Mouse (Mus musculus) cerebellum, postnatal 4 days (tissue): ENCODE data around the gene Pycr1.
A peak's percentile ranks its signal among the peaks of the same experiment; 100 is the strongest.

ENCODE experiments used
- DNase-seq, 2 experiments: peaks; one replicate each; pipeline ENCODE4 v3.0.0; 2022; ENCODE audit warnings: low spot score in 2 of 2, mixed read lengths in 1 of 2

Gene Pycr1

DNA sequence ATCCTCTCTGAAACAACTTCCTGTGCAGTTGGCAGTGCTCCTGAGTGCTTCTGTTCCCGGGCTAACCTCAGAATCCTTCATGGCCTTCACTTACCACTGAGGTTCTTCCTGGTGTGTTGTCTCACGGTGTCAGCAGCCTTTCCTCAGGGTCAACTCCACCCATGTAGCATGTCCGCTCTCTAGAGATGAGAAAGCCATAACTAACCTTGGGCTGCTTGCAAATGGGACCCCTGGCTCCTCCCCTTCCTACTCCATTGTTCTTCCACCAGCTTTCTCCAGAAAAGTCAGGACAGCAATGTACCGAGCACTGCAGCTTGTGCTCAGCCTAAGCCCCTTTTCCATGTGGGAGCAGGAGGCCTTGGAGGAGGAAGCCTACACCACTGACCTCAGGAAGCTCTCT lies 36.8 kb downstream of the Pycr1 start:
- no peak for DNase-seq

DNA sequence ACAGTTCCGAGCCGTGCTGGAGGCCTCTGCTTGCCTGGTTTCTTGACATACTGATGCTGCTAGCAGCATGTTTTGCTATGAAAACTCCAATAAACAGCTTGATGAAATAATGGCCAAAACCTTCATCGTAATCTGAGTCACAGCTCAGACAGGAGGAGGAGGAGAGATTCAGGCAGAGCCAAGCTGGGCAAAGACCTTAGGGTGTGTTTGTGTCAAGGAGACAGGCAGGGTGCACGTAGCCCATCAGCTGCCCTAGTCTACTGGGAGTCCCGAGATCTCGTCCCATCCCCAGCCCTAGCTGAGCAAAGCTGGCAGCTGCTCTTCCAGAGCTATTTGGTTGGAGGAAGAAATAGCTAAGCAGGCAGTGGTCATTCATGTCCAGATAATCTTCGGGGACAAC lies 37.9 kb downstream of the Pycr1 start:
- DNase-seq = no peak

DNA sequence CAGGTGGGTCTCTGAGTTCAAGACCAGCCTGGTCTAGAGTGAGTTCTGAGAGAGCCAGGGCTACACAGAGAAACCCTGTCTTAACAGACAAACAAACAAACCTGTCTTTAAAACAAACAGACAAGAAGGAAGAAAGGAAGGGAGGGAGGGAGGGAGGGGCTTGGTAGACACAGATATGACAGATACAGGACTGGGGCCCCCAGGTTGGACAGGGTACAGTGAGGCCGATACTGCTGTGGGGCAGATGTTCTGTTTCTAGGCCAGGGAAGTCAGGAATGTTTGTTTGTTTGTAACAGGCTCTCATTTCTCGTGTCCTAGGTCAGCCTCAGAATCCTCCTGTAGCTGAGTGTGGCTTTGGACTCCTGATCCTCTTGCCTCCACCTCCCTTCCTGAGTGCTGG lies 40.0 kb downstream of the Pycr1 start:
- DNase-seq = no peak

DNA sequence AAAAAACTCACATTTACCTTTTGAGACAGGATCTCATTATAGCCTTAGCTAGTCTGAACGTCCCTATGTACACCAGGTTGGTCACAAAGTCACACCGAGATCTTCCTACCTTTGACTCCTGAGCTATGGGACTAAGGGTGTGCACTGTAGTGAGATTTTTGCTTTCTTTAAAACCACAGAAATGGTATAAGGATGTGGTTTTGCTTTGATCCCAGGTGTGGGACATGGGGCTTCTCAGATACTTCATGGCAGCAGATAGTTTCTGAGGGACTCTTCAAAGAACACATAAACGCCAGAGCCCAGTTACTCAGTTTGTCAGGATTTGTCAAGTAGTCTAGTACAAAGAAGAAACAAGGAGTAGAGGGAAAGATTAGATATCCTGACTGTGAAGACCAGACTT lies 42.9 kb downstream of the Pycr1 start:
- no peak for DNase-seq

DNA sequence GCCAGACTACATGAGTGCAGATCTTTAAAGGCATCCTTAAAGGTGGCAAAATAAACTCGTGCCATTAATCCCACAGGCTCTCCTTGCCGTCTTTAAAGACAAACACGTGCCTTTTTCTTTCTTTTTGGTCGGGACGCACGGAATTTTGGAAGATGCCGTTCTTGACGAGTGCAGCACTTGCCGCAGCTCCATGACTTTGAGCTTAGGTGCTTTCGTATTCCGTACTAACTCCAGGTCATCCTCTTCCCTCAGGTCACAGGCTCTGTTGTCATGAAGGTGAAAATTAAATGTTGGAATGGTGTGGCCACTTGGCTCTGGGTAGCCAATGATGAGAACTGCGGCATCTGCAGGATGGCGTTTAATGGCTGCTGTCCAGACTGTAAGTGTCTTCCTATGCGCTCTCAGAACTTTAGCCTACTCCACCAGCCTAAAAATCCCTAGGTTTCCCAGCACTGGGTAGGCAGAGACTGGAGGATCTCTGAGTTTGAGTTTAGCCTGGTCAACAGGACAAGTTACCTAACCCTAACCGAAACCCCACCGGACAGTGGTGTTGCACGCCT lies 44.5 kb downstream of the Pycr1 start:
- no peak for DNase-seq

DNA sequence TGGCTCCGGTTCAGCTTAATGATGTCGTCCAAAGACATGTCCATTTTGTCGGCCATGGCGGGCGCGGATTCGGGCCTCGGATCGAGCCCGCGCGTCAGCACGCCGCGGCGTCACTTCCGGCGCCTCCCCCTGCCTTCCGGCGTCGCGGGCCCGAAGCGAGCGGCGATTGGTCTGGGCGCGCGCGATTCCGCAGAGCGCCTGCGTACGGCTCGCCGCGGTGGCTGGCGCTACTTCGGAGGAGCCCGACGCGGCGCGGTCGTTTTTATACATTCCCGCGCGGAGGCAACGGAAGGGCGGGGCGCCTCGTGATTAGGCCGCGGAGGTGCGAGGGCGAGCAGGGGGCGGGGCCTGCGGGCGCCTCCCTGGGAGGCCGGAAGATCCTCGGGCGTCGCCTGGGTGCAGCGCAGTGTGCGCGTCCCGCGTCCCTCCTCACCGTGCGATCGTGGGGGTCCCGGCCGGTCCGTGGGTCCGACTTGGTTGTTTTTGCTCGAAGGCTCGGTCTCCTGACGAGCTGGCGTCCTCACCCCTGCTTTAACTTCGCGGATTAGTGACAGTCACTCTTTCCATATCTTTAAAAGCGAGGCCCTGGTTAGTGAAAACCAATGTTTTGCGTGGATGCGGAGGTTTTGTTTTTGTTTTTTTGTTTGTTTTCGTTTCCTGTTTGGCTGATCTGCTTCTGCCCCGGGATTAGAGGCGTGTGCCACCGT lies 45.1 kb downstream of the Pycr1 start, which contains the start of the genes Alyref and Anapc11:
Gene Alyref, minus strand, starts transcription at position 83 of the 707 bp plus-strand sequence.
Gene Anapc11, plus strand, starts transcription at position 139 of the 707 bp plus-strand sequence.
- peak; percentile 82 to 94 for DNase-seq

DNA sequence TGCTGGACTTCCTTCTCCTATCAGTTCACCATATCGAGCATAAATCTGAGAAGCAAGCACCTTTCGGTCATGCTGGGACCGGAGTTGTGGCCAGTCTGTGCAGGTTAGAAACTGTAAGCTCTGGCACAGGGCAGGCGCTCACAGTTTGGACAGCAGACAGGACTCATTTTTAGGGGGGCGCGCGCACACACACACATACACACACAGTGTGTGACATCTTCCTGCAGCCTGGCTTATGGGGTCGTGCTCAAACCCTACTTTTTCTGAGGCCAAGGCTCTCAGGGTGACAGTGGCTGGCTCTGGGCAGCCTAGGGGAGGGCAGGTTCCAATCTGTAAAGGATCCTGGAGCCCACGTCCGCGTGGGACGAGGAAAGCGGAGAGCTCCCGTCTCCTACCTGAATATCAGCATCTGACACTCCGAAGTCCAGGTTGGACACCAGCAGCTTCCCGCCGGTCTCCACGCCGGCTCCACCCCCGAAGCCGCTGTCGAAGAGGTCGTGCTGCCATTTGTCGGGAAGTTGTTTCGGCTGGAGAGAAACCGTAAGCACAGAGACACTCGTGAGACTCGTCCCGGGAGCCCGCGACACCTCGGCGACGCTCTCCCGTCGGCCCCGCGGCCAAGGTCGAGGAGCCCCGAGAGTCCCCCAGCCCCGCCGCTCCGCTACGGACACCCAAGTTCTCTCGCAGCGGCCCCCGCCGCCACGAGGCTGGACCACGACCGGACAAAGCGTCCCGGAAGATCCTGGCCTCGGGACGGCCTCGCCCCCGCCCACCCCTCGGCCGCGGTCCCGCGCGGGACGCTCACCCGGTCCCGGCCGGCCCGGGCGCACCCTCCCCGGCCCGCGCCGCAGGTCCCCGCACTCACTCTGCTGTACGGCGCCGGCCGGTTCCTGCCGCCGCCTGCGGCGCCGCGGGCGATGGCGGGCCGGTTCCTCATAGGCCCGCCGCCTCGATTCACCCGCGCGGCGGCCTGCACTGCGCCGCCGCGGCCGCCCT lies 46.0 kb downstream of the Pycr1 start:
- DNase-seq = peak in 1 of 2 experiments; percentile 27

DNA sequence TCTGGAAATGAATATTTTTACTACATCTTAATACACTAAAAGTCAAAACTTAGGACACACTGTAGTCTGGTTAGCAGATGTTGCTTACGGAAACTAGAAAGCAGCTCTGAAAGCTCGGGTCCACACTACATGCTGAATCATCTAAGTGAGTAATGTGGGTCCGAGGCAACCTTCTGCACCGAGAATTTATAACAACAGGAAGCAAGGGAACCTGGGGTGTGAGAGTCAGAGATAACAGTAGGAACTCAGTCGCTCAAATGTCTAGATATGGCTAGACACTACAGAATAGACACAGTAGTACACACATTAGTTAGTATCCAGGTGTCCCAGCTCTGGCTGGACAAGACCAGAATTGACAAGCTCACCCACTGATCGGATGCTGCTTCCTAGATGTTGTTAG lies 55.0 kb downstream of the Pycr1 start:
- DNase-seq = no peak
